Mouse (Mus musculus) forebrain, embryonic 11.5 days (tissue): Measurements from ENCODE around the gene Plscr1. TPM values are rescaled to one million over a fixed set of nuclear protein-coding genes. Genes with fewer than 3 reads are reported as not detected.

Experiments
- ATAC-seq: fragments of 200-750 bp; cut with Nextera tagmentation; replicated peaks from 2 replicates; pipeline ENCODE4 v1.8.0; 2017; ENCODE audit warnings: moderate TSS enrichment; ENCODE audit not compliant: low FRiP score
- DNase-seq: peaks from one replicate; pipeline ENCODE4 v3.0.0-alpha.2; 2017; ENCODE audit warnings: low spot score
- H3K27ac ChIP-seq: fragments of 300-500 bp; sonication (generic); 2 replicates; pipeline ENCODE4 v1.5.1; 2014; ENCODE audit warnings: low read depth, low read length
- H3K27me3 ChIP-seq: fragments of 300-500 bp; sonication (generic); 2 replicates; pipeline ENCODE4 v1.6.1; 2014; ENCODE audit warnings: mild to moderate bottlenecking, low read length, mixed read lengths; ENCODE audit not compliant: control insufficient read depth, insufficient read depth
- H3K36me3 ChIP-seq: fragments of 300-500 bp; sonication (generic); 2 replicates; pipeline ENCODE4 v1.6.1; 2014; ENCODE audit warnings: mild to moderate bottlenecking, low read length, moderate library complexity, mixed read lengths; ENCODE audit not compliant: control insufficient read depth, insufficient read depth
- H3K4me1 ChIP-seq: fragments of 300-500 bp; sonication (generic); replicated peaks from 2 replicates; pipeline ENCODE4 v1.6.1; 2014; ENCODE audit warnings: low read length, mixed read lengths; ENCODE audit not compliant: control insufficient read depth, insufficient read depth
- H3K4me2 ChIP-seq: fragments of 300-500 bp; sonication (generic); 2 replicates; pipeline ENCODE4 v1.6.1; 2014; ENCODE audit warnings: low read depth, mild to moderate bottlenecking, low read length, moderate library complexity, mixed read lengths; ENCODE audit not compliant: severe bottlenecking
- H3K4me3 ChIP-seq: fragments of 300-500 bp; sonication (generic); 2 replicates; pipeline ENCODE4 v1.5.1; 2014; ENCODE audit warnings: low read depth, low read length
- H3K9ac ChIP-seq: fragments of 300-500 bp; sonication (generic); 2 replicates; pipeline ENCODE4 v1.6.1; 2014; ENCODE audit warnings: low read length
- H3K9me3 ChIP-seq: fragments of 300-500 bp; sonication (generic); 2 replicates; pipeline ENCODE4 v1.6.1; 2016; ENCODE audit warnings: low read length, mixed read lengths; ENCODE audit not compliant: control insufficient read depth
- whole genome bisulfite sequencing: fragments of 180-500 bp; shearing (Covaris S2); extraction: QIAGEN DNeasy Blood & Tissue Kit; methylation state at CpG from one replicate; pipeline ENCODE4 v1.1.7; 2014; 5-methylcytosine and 5-hydroxymethylcytosine counted together
- polyA plus RNA-seq: library from polyadenylated mRNA; unstranded; fragments of >200 nt; fragmentation: Nextera tagmentation; extraction: Ambion mirVana; gene quantifications from 2 replicates; pipeline ENCODE4 v1.2.1, GENCODE M21; 2014

Plscr1 gene
- polyA plus RNA-seq, 1 experiment from 2014 or later = 32.4 TPM

GRCm38 (mm10) chr9:92282563-92283171 lies 33.1 kb downstream of the Plscr1 start:
- DNase-seq = no peak

DNA sequence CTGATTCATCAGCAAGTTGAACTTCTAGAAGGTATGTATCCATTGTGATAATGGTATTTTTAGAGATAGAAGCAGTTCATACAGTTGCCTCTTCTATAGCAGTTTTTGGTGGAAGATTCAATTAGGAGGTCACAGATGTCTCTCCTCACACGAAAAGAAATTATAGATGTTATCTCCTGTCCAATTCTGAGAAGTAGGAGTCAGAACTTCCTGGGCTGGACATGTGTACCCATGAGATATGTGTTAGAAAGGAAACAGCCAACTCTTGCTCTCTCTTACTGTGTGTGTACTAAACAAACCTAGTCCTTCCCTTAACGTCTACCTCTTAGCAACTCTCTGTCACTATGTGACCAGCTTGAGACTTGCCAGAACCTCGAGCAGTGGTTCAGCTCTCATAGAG lies 40.1 kb downstream of the Plscr1 start:
- Histone ChIP-seq H3K27ac (no peak overlapping the region), H3K27me3 (no peaks in the 10 kb centered on the region), H3K9ac (no peak overlapping the region), H3K4me1 (no peaks in the 10 kb centered on the region), H3K9me3 (no peaks in the 10 kb centered on the region), H3K4me3 (no peak overlapping the region), H3K4me2 (no peak overlapping the region), H3K36me3 (no peaks in the 10 kb centered on the region)
- ATAC-seq = no peak
- no peak for DNase-seq
- WGBS = 80% methylated on average over 3 of the region's 3 CpGs

More at GRCm38 (mm10) chr9:92282563-92283171, 33.1 kb downstream of the Plscr1 start:
- whole genome bisulfite sequencing = 44% methylated on average over 7 of the region's 7 CpGs
- Histone ChIP-seq H3K4me3 (no peak overlapping the region), H3K27me3 (no peaks in the 10 kb centered on the region), H3K9me3 (no peaks in the 10 kb centered on the region), H3K9ac (no peak overlapping the region), H3K4me2 (no peak overlapping the region), H3K4me1 (no peaks in the 10 kb centered on the region), H3K36me3 (no peaks in the 10 kb centered on the region), H3K27ac (no peak overlapping the region)
- ATAC-seq = no peak

DNA sequence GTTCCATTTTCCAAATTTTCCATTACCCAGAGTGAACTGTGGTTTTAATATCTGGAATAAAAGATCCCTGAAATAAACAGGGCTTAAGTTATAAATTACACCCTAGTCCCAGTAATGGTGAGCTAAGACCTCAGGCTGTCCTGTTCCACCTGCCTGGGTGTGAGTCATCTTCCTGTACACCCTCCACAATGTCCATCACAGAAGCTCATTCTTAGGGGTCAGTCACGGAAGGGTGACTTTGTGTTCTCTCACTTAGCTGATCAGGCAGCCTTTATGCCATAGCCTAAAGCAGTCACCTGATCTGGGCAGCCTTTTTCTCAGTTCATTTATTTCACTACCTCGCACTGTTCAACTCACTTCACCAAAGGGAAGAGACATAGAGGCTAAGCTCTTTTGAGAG lies 42.6 kb downstream of the Plscr1 start:
- no peak overlapping the region for H3K9ac ChIP-seq
- no peak for ATAC-seq
- no peak overlapping the region for H3K27ac ChIP-seq
- no peaks in the 10 kb centered on the region for H3K4me1 ChIP-seq
- H3K4me3 ChIP-seq = no peak overlapping the region
- WGBS = 76% methylated on average over 2 of the region's 2 CpGs
- H3K36me3 ChIP-seq = no peaks in the 10 kb centered on the region
- no peak overlapping the region for H3K4me2 ChIP-seq
- no peaks in the 10 kb centered on the region for H3K27me3 ChIP-seq
- DNase-seq = no peak
- no peaks in the 10 kb centered on the region for H3K9me3 ChIP-seq

DNA sequence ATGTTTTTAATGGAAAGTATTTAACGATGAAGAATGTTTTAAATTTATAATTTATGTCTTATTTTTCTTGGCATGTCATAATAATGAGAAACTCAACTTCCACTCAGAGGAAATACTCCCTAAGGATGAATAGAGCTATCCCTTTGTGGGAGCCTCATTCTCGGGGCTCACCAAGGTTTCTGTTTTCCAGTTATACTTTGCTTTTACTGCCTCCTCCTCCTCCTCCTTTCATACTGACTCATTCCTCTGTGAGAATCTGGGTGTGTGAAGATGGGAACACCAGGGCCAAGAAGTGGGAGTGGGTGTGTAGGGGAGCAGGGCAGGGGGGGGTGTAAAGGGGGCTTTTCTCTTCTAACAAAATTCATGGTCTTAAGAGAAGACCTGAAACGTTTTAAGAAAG lies 43.4 kb downstream of the Plscr1 start:
- Histone ChIP-seq H3K4me3 (no peak overlapping the region), H3K9me3 (no peaks in the 10 kb centered on the region), H3K9ac (no peak overlapping the region), H3K36me3 (no peaks in the 10 kb centered on the region), H3K4me1 (no peaks in the 10 kb centered on the region), H3K4me2 (no peak overlapping the region), H3K27ac (no peak overlapping the region), H3K27me3 (no peaks in the 10 kb centered on the region)
- ATAC-seq (no peak), DNase-seq (no peak)
- 79% methylated on average over 3 of the region's 3 CpGs for WGBS

DNA sequence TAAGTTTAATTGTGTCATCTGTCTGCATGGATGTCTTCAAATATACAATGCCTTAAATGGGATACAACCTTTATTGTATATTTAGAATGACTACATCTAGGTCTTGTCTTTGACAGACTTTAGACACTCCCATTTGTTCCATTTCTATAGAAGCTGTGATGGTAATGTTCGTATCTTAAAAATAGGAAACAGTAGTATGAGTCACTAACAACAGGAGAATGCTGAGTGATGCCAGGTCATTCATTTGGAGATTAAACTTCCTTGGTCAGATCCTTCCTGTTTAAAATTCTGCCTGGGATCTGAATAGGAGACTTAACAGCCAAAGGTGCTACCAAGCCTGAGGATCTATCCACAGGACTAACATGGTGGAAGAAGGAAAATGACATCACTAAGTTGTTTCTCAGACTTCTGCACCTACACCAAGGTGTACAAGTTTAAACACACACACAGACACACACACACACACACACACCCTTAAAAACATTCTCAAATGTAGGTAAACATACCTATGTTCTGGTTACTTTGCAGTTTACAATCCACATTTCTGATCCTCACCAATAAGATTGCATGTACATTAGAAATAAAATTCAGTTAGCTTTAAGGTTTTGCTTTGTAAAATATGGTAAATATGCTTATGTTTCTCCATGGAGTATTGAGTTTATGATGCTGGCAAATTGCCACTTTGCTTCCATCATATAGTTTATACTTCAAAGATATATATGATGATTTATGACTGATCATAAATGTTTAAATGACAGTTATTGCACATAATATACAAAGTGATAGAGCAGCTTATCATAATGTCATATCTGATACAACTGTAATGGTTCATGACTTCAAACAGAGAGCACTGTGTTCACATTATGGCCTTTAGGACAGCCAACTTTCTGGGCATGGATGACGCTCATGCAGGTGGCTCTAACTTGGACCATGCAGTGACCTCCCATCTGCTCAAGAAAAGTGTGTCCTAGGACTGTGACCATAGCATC lies 44.3 kb downstream of the Plscr1 start:
- Histone ChIP-seq H3K9ac (no peak overlapping the region), H3K4me2 (no peak overlapping the region), H3K4me1 (no peaks in the 10 kb centered on the region), H3K27ac (no peak overlapping the region), H3K9me3 (no peaks in the 10 kb centered on the region), H3K4me3 (no peak overlapping the region), H3K36me3 (no peaks in the 10 kb centered on the region), H3K27me3 (no peaks in the 10 kb centered on the region)
- no peak for DNase-seq
- no peak for ATAC-seq
- WGBS = 87% methylated on average over 2 of the region's 2 CpGs

DNA sequence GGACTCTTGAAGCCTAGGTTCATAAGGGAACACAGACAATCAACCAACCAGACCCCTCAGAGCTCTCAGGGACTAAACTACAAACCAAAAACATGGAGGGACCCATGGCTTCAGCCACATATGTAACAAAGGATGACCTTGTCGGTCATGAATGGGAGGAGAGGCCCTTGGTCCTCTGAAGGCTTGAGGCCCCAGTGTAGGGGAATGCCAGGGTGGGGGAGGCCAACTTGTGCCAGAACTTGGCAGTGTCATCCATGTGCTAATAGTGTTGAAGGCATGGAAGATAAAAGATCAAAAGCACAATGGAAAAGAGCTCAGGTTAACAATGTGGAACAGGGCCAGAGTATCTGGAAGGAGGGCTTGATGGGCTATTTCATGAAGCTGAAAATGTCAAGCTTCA lies 48.7 kb downstream of the Plscr1 start:
- 75% methylated on average over 1 of the region's 1 CpGs for WGBS
- H3K27ac ChIP-seq = no peak overlapping the region
- H3K4me1 ChIP-seq = no peaks in the 10 kb centered on the region
- no peaks in the 10 kb centered on the region for H3K9me3 ChIP-seq
- no peak overlapping the region for H3K9ac ChIP-seq
- no peak overlapping the region for H3K4me2 ChIP-seq
- no peak overlapping the region for H3K4me3 ChIP-seq
- ATAC-seq = no peak
- H3K27me3 ChIP-seq = no peaks in the 10 kb centered on the region
- no peaks in the 10 kb centered on the region for H3K36me3 ChIP-seq
- DNase-seq = no peak

DNA sequence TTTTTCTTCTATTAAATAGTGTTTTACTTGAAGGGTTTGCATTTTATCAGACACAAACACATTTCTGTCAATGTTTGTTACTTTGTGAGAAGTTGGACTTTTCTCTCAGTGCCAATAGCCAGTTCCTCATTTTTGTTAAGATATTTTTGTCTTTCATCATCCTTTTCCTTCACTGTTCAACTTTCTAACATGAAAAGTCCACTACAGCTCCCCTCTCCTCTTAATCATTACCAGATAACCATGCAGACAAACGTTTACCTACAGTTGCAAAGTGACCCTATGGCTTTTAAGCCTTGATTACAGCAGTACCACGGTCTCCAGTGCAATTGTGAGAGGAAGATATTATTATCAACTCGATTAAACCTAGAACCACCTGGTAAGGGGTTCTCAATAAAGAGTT lies 51.7 kb downstream of the Plscr1 start:
- ATAC-seq = no peak
- Histone ChIP-seq H3K9ac (no peak overlapping the region), H3K4me1 (no peaks in the 10 kb centered on the region), H3K4me3 (no peak overlapping the region), H3K27ac (no peak overlapping the region), H3K27me3 (no peaks in the 10 kb centered on the region), H3K4me2 (no peak overlapping the region), H3K9me3 (no peaks in the 10 kb centered on the region), H3K36me3 (no peaks in the 10 kb centered on the region)
- DNase-seq = no peak
- WGBS = 76% methylated on average over 3 of the region's 3 CpGs

DNA sequence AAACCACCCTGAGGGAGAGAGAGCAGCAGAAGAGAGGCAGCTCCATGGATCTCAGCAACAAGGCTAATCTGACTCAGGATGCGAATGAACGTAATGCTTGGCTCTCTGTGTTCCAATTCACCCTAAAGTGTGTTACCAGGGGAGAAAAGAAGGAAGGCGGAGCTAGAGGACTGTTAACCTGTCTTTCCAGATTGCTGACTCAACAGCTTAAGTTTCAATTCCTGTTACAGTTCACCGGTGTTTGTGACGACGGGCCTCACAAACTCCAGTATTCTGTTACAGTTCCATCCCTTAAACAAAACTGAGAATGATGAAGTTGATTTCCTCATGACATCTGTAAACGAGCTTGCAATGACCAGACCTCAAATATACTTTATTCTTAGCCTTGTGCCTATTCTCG lies 55.5 kb downstream of the Plscr1 start:
- H3K27ac ChIP-seq = no peak overlapping the region
- H3K4me3 ChIP-seq = no peak overlapping the region
- H3K4me2 ChIP-seq = no peak overlapping the region
- H3K4me1 ChIP-seq = no peaks in the 10 kb centered on the region
- no peak for ATAC-seq
- no peaks in the 10 kb centered on the region for H3K36me3 ChIP-seq
- WGBS = 70% methylated on average over 8 of the region's 8 CpGs
- no peak overlapping the region for H3K9ac ChIP-seq
- H3K9me3 ChIP-seq = no peaks in the 10 kb centered on the region
- no peak for DNase-seq
- no peaks in the 10 kb centered on the region for H3K27me3 ChIP-seq
